Mouse (Mus musculus): ENCODE measurements around the gene Prap1. TPM values are rescaled to one million over a fixed set of nuclear protein-coding genes. Genes with fewer than 3 reads are reported as not detected.

Prap1 gene
- not detected in 2 replicates for polyA plus RNA-seq (2015; fragmentation: Nextera tagmentation; extraction: Ambion mirVana)

DNA sequence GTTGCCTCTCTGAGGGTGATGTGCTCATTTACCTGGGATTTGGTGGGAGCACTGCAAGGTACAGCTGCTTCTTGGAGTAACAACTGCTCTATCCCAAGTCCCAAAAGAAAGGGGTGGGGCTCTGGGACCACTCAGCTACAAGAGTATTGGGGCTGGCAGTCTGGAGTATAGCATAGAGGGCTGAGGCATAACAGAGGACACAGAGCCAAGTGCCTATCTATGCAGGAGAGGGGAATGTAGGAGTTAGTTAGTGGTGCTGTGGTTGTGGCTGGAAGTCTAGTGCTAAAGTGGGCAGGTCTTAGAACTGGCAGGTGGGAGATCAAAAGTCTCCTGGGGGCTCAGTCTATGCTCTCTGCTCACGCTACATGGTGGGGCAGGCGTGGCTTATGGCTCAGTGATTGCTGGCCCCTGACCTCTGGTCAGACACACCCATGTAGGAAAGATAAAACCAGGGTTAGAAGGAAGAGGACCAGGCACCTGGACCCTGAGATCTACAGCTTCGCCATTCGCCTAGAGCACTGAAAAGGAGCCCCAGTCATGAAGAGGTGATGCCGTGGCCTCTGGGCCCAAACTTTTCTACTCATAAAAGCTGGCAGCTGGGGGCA, at the start of gene Prap1:
Gene Prap1 (plus strand): TSS at position 472 of the 605 bp plus-strand sequence.

DNA sequence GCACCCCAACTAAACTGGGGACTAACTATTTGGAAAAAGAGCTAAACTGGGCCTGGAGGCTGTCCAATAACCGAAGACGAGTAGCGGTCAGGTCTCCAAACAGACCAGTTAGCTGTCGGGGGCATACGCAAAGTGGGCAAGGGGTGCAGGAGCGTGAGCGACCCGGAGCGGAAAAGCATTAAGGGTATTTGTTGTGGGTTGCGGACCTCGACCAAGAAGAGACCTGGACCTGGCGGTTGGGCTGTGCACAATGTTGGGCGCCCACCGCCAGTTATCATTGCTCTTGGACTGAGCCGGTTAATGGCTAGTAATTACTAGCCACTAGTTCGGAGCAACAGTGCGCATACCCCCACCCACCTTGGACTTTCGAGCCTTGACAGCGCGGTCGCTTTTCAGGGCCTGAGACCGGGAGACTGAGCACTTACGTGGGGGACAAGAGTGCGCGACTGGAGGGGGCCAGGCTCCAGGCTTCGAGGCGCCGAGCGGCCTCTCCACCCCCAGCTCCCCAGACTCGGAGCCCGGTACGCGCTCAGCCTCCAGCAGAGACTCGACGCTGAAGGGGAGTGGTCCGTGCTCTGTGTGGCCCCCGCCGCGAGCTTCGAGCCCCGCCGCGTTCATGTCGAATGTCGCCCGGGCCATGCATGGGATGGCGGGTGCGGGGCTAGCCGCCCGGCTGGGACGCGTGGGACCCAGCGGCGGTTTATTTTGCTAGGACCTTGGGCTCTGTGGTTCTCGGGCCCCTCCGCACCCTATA, 44.7 kb upstream of the Prap1 start, which contains the start of gene Msx3:
Gene Msx3 (minus strand): TSS at position 729 of the 754 bp plus-strand sequence.

DNA sequence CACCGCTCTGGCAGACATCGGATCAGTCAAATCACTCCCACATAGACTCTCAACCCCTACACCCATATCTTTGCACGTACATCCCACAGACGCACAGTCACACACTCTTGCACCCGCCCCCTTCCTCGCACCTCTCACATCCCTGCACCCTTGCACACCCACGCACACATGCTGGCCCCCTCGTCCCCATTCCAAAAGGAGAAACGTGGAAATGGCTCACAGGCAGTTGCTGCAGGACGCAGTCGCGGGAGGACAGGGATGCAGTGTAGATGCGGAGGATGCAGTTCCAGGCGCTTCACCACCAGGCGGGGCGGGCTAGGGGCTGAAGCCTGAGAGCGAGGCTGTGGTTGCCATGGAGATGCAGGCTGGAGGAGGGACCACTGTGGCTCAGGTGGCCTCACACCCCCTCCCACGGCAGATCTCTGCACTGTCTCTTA, 10.9 kb upstream of the Prap1 start, which contains the start of gene Caly:
Gene Caly (minus strand): TSS at position 307 of the 437 bp plus-strand sequence.

DNA sequence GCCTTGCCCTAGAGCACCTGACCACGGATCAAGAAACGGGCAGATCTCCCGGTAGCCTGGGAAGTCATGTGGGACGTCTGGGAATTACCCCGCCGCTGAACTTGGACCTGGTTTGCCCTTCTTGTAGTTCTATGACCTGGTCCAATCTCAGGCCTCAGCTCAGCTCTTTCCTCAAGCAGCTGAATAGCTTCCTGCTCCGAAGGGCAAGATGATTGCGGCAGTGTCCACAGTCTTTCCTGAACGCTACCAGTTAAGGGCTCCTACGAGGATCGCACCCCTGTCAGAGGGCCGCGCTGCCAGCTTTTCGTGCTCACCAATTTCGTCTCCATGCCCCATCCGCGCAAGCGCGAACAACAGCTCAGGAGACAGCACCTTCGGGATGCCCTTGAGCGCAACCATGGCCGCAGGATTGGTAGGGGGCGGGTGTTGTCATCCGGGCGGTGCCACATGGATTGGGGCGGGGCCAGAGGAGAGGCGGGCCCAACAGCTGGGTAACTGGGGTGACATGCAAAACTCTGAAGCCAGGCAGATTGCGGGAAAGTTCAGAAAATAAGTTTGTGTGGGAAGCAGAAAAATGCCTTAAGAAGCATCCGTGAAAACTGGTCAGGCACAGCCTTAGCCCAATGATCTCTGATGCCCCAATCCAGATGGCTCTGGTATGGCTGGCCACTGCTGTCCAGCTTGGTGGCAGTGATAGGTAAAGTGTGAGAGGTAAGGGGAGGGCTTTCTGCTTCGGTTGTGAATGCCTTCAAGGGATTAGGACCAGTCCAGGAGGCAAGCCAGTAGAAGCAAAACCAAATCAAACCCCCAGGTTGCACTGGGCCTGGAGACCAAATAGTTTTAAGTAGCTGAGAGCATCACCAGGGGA, 9.0 kb downstream of the Prap1 start, which contains the start of gene Fuom:
Gene Fuom (minus strand): TSS at position 449 of the 868 bp plus-strand sequence.

DNA sequence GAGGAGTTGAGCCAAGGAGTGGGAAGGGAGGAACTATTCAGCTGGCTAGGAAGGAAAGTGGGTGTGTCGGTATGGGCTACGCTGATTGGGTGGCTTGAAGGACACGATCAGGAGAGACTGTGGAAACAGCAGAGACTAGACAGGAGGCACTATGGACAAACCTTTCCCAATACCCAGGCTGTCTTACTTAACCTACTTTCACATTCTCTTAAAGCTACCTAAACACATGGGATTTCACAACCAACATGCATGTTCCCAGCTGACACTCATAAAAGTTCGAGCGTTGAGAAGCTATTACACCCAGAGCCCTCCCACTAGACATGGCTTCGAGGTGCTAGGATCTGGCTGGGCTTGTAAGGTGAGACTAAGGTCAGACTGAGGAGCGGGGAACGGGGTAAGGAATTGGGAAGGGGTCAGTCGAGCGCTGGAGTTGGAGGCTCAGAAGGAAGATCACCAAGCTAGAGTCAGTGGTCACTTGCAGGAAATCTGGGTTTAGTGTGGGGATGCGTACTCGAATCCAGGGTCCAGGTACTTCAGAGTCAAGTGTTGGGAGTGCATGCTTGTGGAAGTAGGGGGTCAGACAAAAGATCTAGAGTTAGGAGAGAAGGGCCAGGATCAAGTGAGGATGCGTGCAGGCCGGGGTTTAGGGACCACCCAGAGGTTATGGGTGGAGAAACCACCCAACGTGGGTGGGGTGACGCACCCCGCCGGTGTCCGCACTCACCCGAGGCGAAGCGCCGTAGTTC, 22.6 kb downstream of the Prap1 start, which contains the start of gene Paox:
Gene Paox (plus strand): TSS at position 217 of the 746 bp plus-strand sequence.

DNA sequence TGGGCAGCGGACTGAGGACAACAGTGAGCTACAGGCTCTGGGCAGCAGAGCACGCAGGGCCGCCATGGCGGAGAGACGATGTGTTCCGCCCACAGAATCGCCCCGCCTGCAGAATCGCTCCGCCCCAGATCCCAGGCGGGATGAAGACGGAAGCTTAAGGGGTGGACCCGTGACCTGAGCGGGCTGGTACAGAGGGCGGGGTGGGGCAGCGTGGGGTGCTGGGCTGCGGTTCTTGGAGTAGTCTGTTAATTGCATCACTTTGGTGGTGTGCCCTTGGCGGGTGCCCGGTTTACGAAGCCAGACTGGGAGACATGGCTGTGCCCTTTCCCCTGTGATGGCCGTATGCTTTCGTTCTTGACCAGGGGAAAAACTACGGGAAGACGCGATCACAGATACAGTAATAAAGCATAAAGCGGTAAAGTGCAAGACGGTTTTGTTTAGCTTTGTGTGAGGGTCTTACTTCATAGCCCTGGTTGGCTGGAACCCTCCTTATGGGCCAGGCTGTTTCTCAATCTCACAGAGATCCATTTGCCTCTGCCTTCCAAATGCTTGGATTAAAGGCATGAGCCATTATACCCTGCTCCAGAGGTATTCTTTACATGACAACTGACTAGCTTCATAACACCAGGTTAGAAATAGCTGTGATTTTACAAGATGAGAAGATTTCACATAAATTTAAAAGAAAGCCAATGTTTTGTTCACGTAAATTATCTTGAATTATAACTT, 23.3 kb downstream of the Prap1 start, which contains the start of gene Echs1:
Gene Echs1 (minus strand): TSS at position 148 of the 726 bp plus-strand sequence.

DNA sequence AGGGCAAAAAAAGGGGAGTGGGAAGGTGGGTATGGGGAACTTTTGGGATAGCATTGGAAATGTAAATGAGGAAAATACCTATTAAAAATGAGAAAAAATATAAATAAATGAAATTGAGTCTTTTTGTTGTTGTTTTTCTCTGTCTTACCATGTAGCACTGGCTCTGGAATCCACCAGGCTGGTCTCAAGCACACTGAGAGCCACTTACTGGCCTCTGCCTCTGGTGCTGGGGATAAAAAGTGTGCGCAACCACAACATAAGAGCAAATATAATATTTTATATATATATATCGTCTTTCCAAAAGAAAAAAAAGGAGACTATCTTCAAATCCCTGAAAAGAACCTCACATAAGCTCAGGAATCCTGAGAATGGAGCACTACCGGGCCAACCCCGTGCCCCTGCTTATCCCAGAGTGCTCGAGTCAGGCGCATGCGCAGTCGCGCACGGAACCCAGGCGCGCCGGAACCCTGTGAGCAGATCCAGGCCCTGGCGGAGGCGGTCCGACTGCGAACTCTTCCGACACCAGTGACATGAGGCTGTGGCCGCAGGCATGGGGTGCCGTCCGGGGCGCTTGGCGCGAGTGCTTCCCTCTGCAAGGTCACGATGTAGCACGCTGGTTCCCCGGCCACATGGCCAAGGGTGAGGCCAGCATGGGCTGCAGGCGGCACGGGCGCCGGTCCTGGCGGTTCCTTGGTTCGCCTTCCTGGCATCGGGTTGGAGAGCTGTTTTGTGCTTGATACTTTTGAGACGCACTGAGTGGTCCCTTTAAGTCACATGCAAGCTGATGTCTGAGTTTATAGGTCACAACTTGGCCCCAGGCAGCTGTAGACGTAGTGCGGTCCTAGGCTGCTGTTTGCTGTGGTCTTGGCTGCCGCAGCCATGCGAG, 44.2 kb downstream of the Prap1 start, which contains the start of gene Mtg1:
Gene Mtg1 (plus strand): TSS at position 430 of the 886 bp plus-strand sequence.

Other genes with a start within 250 kb of the Prap1 start
- 0.06 and 0.22 TPM in 2 replicates for gene Kndc1, start 198.7 kb upstream of the Prap1 start, polyA plus RNA-seq (2015; fragmentation: Nextera tagmentation; extraction: Ambion mirVana)
- gene Utf1, start 149.6 kb upstream of the Prap1 start, polyA plus RNA-seq (2015; fragmentation: Nextera tagmentation; extraction: Ambion mirVana) = not detected in 2 replicates
- 0.22 and 0.37 TPM in 2 replicates for gene 6430531B16Rik, start 114.6 kb upstream of the Prap1 start, polyA plus RNA-seq (2015; fragmentation: Nextera tagmentation; extraction: Ambion mirVana)
- 0.78 and 0.90 TPM in 2 replicates for gene Adam8, start 100.8 kb upstream of the Prap1 start, polyA plus RNA-seq (2015; fragmentation: Nextera tagmentation; extraction: Ambion mirVana)
- 18.3 and 21.9 TPM in 2 replicates for gene Zfp511, start 57.0 kb upstream of the Prap1 start, polyA plus RNA-seq (2015; fragmentation: Nextera tagmentation; extraction: Ambion mirVana)
- gene Tubgcp2, start 56.7 kb upstream of the Prap1 start, polyA plus RNA-seq (2015; fragmentation: Nextera tagmentation; extraction: Ambion mirVana) = 23.6 and 25.0 TPM in 2 replicates
- gene Msx3, start 44.3 kb upstream of the Prap1 start, polyA plus RNA-seq (2015; fragmentation: Nextera tagmentation; extraction: Ambion mirVana) = not detected in 2 replicates
- 0.28 and 0.45 TPM in 2 replicates for gene Caly, start 10.8 kb upstream of the Prap1 start, polyA plus RNA-seq (2015; fragmentation: Nextera tagmentation; extraction: Ambion mirVana)
- gene Fuom, start 9.0 kb downstream of the Prap1 start, polyA plus RNA-seq (2015; fragmentation: Nextera tagmentation; extraction: Ambion mirVana) = 42.2 and 47.7 TPM in 2 replicates
- gene Paox, start 22.4 kb downstream of the Prap1 start, polyA plus RNA-seq (2015; fragmentation: Nextera tagmentation; extraction: Ambion mirVana) = 9.7 and 19.8 TPM in 2 replicates
- 133 and 185 TPM in 2 replicates for gene Echs1, start 23.1 kb downstream of the Prap1 start, polyA plus RNA-seq (2015; fragmentation: Nextera tagmentation; extraction: Ambion mirVana)
- 22.8 and 26.4 TPM in 2 replicates for gene Mtg1, start 44.2 kb downstream of the Prap1 start, polyA plus RNA-seq (2015; fragmentation: Nextera tagmentation; extraction: Ambion mirVana)
- gene Sprn, start 61.5 kb downstream of the Prap1 start, polyA plus RNA-seq (2015; fragmentation: Nextera tagmentation; extraction: Ambion mirVana) = 0.12 and 0.38 TPM in 2 replicates
- not detected in 2 replicates for gene Olfr522, start 71.4 kb downstream of the Prap1 start, polyA plus RNA-seq (2015; fragmentation: Nextera tagmentation; extraction: Ambion mirVana)
- gene Olfr523, start 79.8 kb downstream of the Prap1 start, polyA plus RNA-seq (2015; fragmentation: Nextera tagmentation; extraction: Ambion mirVana) = not detected in 2 replicates
- not detected in 2 replicates for gene Olfr524, start 112.6 kb downstream of the Prap1 start, polyA plus RNA-seq (2015; fragmentation: Nextera tagmentation; extraction: Ambion mirVana)
- not detected in 2 replicates for gene Cd163l1, start 124.9 kb downstream of the Prap1 start, polyA plus RNA-seq (2015; fragmentation: Nextera tagmentation; extraction: Ambion mirVana)
- not detected in 2 replicates for gene 5830411N06Rik, start 153.9 kb downstream of the Prap1 start, polyA plus RNA-seq (2015; fragmentation: Nextera tagmentation; extraction: Ambion mirVana)
- not detected in 2 replicates for gene Olfr525, start 227.5 kb downstream of the Prap1 start, polyA plus RNA-seq (2015; fragmentation: Nextera tagmentation; extraction: Ambion mirVana)
- not detected in 2 replicates for gene Olfr527, start 240.6 kb downstream of the Prap1 start, polyA plus RNA-seq (2015; fragmentation: Nextera tagmentation; extraction: Ambion mirVana)